Mouse (Mus musculus) lung, postnatal 0 days (tissue): Measurements from ENCODE around the gene Qpctl. TPM values are rescaled to one million over a fixed set of nuclear protein-coding genes. Genes with fewer than 3 reads are reported as not detected.

Experiments
- ATAC-seq: fragments of 200-750 bp; cut with Nextera tagmentation; 2 replicates; pipeline ENCODE4 v1.8.0; 2017; ENCODE audit warnings: moderate library complexity
- DNase-seq: peaks from one replicate; pipeline ENCODE4 v3.0.0-alpha.2; 2016; ENCODE audit warnings: low spot score
- H3K27ac ChIP-seq: fragments of 300-500 bp; sonication (generic); 2 replicates; pipeline ENCODE4 v1.5.1; 2014; ENCODE audit warnings: antibody characterized with exemption, mild to moderate bottlenecking, low read length, mixed read lengths
- H3K27me3 ChIP-seq: fragments of 300-500 bp; sonication (generic); replicated peaks from 2 replicates; pipeline ENCODE4 v1.6.1; 2014; ENCODE audit warnings: low read length, mixed read lengths; ENCODE audit not compliant: insufficient read depth
- H3K36me3 ChIP-seq: fragments of 300-500 bp; sonication (generic); 2 replicates; pipeline ENCODE4 v1.6.1; 2014; ENCODE audit warnings: low read length, mixed read lengths; ENCODE audit not compliant: insufficient read depth
- H3K4me1 ChIP-seq: fragments of 300-500 bp; sonication (generic); 2 replicates; pipeline ENCODE4 v1.6.1; 2014; ENCODE audit warnings: antibody characterized with exemption, low read depth, low read length, mixed read lengths; ENCODE audit not compliant: insufficient read depth
- H3K4me2 ChIP-seq: fragments of 300-500 bp; sonication (generic); replicated peaks from 2 replicates; pipeline ENCODE4 v1.6.1; 2014; ENCODE audit warnings: low read depth, mild to moderate bottlenecking, low read length, moderate library complexity, mixed read lengths
- H3K4me3 ChIP-seq: fragments of 300-500 bp; sonication (generic); 2 replicates; pipeline ENCODE4 v1.5.1; 2014; ENCODE audit warnings: low read depth, low read length
- H3K9ac ChIP-seq: fragments of 300-500 bp; sonication (generic); replicated peaks from 2 replicates; pipeline ENCODE4 v1.6.1; 2014; ENCODE audit warnings: low read depth, mild to moderate bottlenecking
- H3K9me3 ChIP-seq: fragments of 300-500 bp; sonication (generic); 2 replicates; pipeline ENCODE4 v1.6.1; 2016; ENCODE audit warnings: low read length, mixed read lengths
- CTCF ChIP-seq: IDR thresholded peaks from 2 replicates; pipeline ENCODE4 v1.5.1; 2016; ENCODE audit warnings: antibody characterized with exemption, mild to moderate bottlenecking
- EP300 ChIP-seq: IDR thresholded peaks from 2 replicates; pipeline ENCODE4 v1.6.1; 2016; ENCODE audit warnings: antibody characterized with exemption, mild to moderate bottlenecking, control low read depth
- WGBS: fragments of 180-500 bp; shearing (Covaris S2); extraction: QIAGEN DNeasy Blood & Tissue Kit; methylation state at CpG from one replicate; pipeline ENCODE4 v1.1.7; 2014; 5-methylcytosine and 5-hydroxymethylcytosine counted together
- polyA plus RNA-seq: library from polyadenylated mRNA; unstranded; fragments of >200 nt; fragmentation: Nextera tagmentation; extraction: Ambion mirVana; gene quantifications from 2 replicates; pipeline ENCODE4 v1.2.1, GENCODE M21; 2015

The Qpctl gene
- polyA plus RNA-seq, 1 experiment from 2014 or later = 14.1 TPM

GRCm38 (mm10) chr7:19180862-19181429 lies 31.9 kb upstream of the Qpctl start:
- Histone ChIP-seq H3K9me3 (no peaks in the 10 kb centered on the region), H3K27me3 (peaks cover 34% of the 10 kb centered on the region), H3K4me3 (peak overlapping the region; percentile 54), H3K4me1 (peaks cover 16% of the 10 kb centered on the region; the same call in 1 of the 2 replicates), H3K27ac (peak overlapping the region; percentile 77), H3K4me2 (peak overlapping the region; percentile 79), H3K36me3 (0 out of 2 replicates have a peak, but pooled peaks cover 2% of the 10 kb centered on the region), H3K9ac (peak overlapping the region; percentile 46)
- 2% methylated on average over 27 of the region's 27 CpGs for WGBS
- peak; percentile 75 for ATAC-seq
- peak; percentile 68 for DNase-seq
- TF ChIP-seq CTCF (0 out of 2 replicates have a peak, but pooled peaks have one; percentile 7), EP300 (no peak)

GRCm38 (mm10) chr7:19179936-19180335 lies 30.8 kb upstream of the Qpctl start:
- H3K4me3 ChIP-seq = no peak overlapping the region
- H3K4me2 ChIP-seq = no peak overlapping the region
- WGBS = 17% methylated on average over 6 of the region's 6 CpGs
- ATAC-seq (no peak), DNase-seq (no peak)
- H3K9ac ChIP-seq = no peak overlapping the region
- H3K27ac ChIP-seq = no peak overlapping the region
- peaks cover 37% of the 10 kb centered on the region for H3K27me3 ChIP-seq
- H3K4me1 ChIP-seq = peaks cover 16% of the 10 kb centered on the region; the same call in 1 of the 2 replicates
- no peaks in the 10 kb centered on the region for H3K36me3 ChIP-seq
- TF ChIP-seq EP300 (no peak), CTCF (no peak)
- H3K9me3 ChIP-seq = no peaks in the 10 kb centered on the region

GRCm38 (mm10) chr7:19179173-19179572 lies 30.1 kb upstream of the Qpctl start:
- H3K4me2 ChIP-seq = peak overlapping the region; percentile 19; the same call in 1 of the 2 replicates
- ATAC-seq = peak; percentile 21
- H3K9ac ChIP-seq = no peak overlapping the region
- H3K9me3 ChIP-seq = no peaks in the 10 kb centered on the region
- no peaks in the 10 kb centered on the region for H3K36me3 ChIP-seq
- peak; percentile 83 for DNase-seq
- H3K4me3 ChIP-seq = 0 out of 2 replicates have a peak overlapping the region, but pooled peaks have one; percentile 14
- under 1% methylated on average over 31 of the region's 32 CpGs for WGBS
- TF ChIP-seq EP300 (no peak), CTCF (peak; percentile 88)
- peaks cover 16% of the 10 kb centered on the region; the same call in 1 of the 2 replicates for H3K4me1 ChIP-seq
- no peak overlapping the region for H3K27ac ChIP-seq
- H3K27me3 ChIP-seq = peaks cover 37% of the 10 kb centered on the region

- Histone ChIP-seq H3K27ac (no peak overlapping the region), H3K9me3 (no peaks in the 10 kb centered on the region), H3K4me1 (peaks cover 16% of the 10 kb centered on the region; the same call in 1 of the 2 replicates), H3K27me3 (peaks cover 37% of the 10 kb centered on the region), H3K4me3 (no peak overlapping the region), H3K9ac (no peak overlapping the region), H3K36me3 (no peaks in the 10 kb centered on the region), H3K4me2 (no peak overlapping the region)
- DNase-seq (peak; percentile 60), ATAC-seq (no peak)
- TF ChIP-seq EP300 (0 out of 2 replicates have a peak, but pooled peaks have one; percentile 27), CTCF (peak; percentile 86)
- WGBS = 6% methylated on average over 27 of the region's 27 CpGs
Measured at GRCm38 (mm10) chr7:19178443-19179092, 29.5 kb upstream of the Qpctl start.

GRCm38 (mm10) chr7:19178035-19178434 lies 28.9 kb upstream of the Qpctl start:
- DNase-seq = no peak
- Histone ChIP-seq H3K27me3 (peaks cover 37% of the 10 kb centered on the region), H3K4me3 (no peak overlapping the region), H3K9ac (no peak overlapping the region), H3K9me3 (no peaks in the 10 kb centered on the region), H3K4me1 (peaks cover 16% of the 10 kb centered on the region; the same call in 1 of the 2 replicates), H3K4me2 (no peak overlapping the region), H3K36me3 (no peaks in the 10 kb centered on the region), H3K27ac (no peak overlapping the region)
- TF ChIP-seq EP300 (no peak), CTCF (no peak)
- 8% methylated on average over 15 of the region's 18 CpGs for WGBS
- no peak for ATAC-seq

GRCm38 (mm10) chr7:19177216-19177615 lies 28.1 kb upstream of the Qpctl start:
- DNase-seq = no peak
- WGBS = 61% methylated on average over 7 of the region's 7 CpGs
- H3K27me3 ChIP-seq = peaks cover 37% of the 10 kb centered on the region
- no peak overlapping the region for H3K4me2 ChIP-seq
- H3K9me3 ChIP-seq = no peaks in the 10 kb centered on the region
- TF ChIP-seq CTCF (no peak), EP300 (no peak)
- no peak overlapping the region for H3K27ac ChIP-seq
- H3K4me1 ChIP-seq = peaks cover 20% of the 10 kb centered on the region; the same call in 1 of the 2 replicates
- no peak overlapping the region for H3K4me3 ChIP-seq
- H3K9ac ChIP-seq = no peak overlapping the region
- no peaks in the 10 kb centered on the region for H3K36me3 ChIP-seq
- no peak for ATAC-seq
